Mouse (Mus musculus) liver, adult 2 months (tissue): Measurements from ENCODE around the gene Thbd. TPM values are rescaled to one million over a fixed set of nuclear protein-coding genes. Genes with fewer than 3 reads are reported as not detected.

Experiments used
- DNase-seq: peaks from one replicate; pipeline ENCODE4 v3.0.0-alpha.2; 2011; ENCODE audit warnings: low read depth, low spot score; ENCODE audit errors: extremely low read depth
- H3K27ac ChIP-seq: fragments of 200-500 bp; replicated peaks from 2 replicates; pipeline ENCODE4 v1.5.1; 2012; ENCODE audit warnings: low read depth, mild to moderate bottlenecking, control low read depth, inconsistent platforms, low read length; ENCODE audit not compliant: insufficient read depth
- H3K27me3 ChIP-seq: fragments of 200-500 bp; 2 replicates; pipeline ENCODE4 v1.6.1; 2012; ENCODE audit warnings: mild to moderate bottlenecking, moderate library complexity, low read length, inconsistent platforms; ENCODE audit not compliant: control insufficient read depth, insufficient read depth
- H3K36me3 ChIP-seq: fragments of 200-500 bp; 2 replicates; pipeline ENCODE4 v1.6.1; 2012; ENCODE audit warnings: low read length, inconsistent platforms; ENCODE audit not compliant: control insufficient read depth, insufficient read depth
- H3K4me1 ChIP-seq: fragments of 200-500 bp; 2 replicates; pipeline ENCODE4 v1.6.1; 2011; ENCODE audit warnings: low read length; ENCODE audit not compliant: control insufficient read depth, insufficient read depth
- H3K4me3 ChIP-seq: fragments of 200-500 bp; 2 replicates; pipeline ENCODE4 v1.5.1; 2011; ENCODE audit warnings: low read depth, mild to moderate bottlenecking, control low read depth, low read length, moderate library complexity; ENCODE audit not compliant: insufficient read depth
- H3K79me2 ChIP-seq: fragments of 200-500 bp; 2 replicates; pipeline ENCODE4 v1.6.1; 2012; ENCODE audit warnings: inconsistent platforms, mild to moderate bottlenecking, low read length, moderate library complexity; ENCODE audit not compliant: control insufficient read depth, insufficient read depth
- H3K9ac ChIP-seq: fragments of 200-500 bp; 2 replicates; pipeline ENCODE4 v1.6.1; 2012; ENCODE audit warnings: low read depth, mild to moderate bottlenecking, control low read depth, inconsistent platforms, low read length
- CTCF ChIP-seq: fragments of 200-500 bp; IDR thresholded peaks from 2 replicates; pipeline ENCODE4 v1.5.1; 2011; ENCODE audit warnings: low read depth, low read length, control low read depth
- POLR2A ChIP-seq: fragments of 200-500 bp; IDR thresholded peaks from 2 replicates; pipeline ENCODE4 v1.6.1; 2011; ENCODE audit warnings: low read length, control low read depth; ENCODE audit not compliant: insufficient read depth; ENCODE audit errors: extremely low read depth
- WGBS: fragments of 180-500 bp; shearing (Covaris S2); methylation state at CpG from one replicate; pipeline ENCODE4 v1.1.7; 2018; 5-methylcytosine and 5-hydroxymethylcytosine counted together
- polyA plus RNA-seq: library from polyadenylated mRNA; depleted of rRNA; stranded (reverse); fragments of >200 nt; gene quantifications from 2 replicates; pipeline ENCODE4 v1.2.3, GENCODE M21; 2012
- total RNA-seq: library from RNA; depleted of rRNA; stranded (reverse); fragments of >200 nt; gene quantifications from 2 replicates; pipeline ENCODE4 v1.2.3, GENCODE M21; 2014

Gene Thbd
- total and polyA plus RNA-seq, 2 experiments, result 2.0 to 2.3 TPM

- DNase-seq, result no peak
- H3K4me3 ChIP-seq, result no peak overlapping the region
- TF ChIP-seq CTCF (no peak), POLR2A (no peak)
- 41% methylated on average over 1 of the region's 1 CpGs for WGBS
- no peak overlapping the region for H3K27ac ChIP-seq
- no peaks in the 10 kb centered on the region for H3K36me3 ChIP-seq
- H3K4me1 ChIP-seq, result no peaks in the 10 kb centered on the region
- no peak overlapping the region for H3K9ac ChIP-seq
- H3K27me3 ChIP-seq, result no peaks in the 10 kb centered on the region
- H3K79me2 ChIP-seq, result no peaks in the 10 kb centered on the region
These were observed 13.1 kb upstream of the Thbd start for GRCm38 (mm10) chr2:148421112-148421511.

GRCm38 (mm10) chr2:148419776-148420175, 11.8 kb upstream of the Thbd start:
- TF ChIP-seq POLR2A (no peak), CTCF (no peak)
- Histone ChIP-seq H3K79me2 (no peaks in the 10 kb centered on the region), H3K27ac (no peak overlapping the region), H3K9ac (no peak overlapping the region), H3K4me1 (no peaks in the 10 kb centered on the region), H3K4me3 (no peak overlapping the region), H3K27me3 (no peaks in the 10 kb centered on the region), H3K36me3 (no peaks in the 10 kb centered on the region)
- DNase-seq, result no peak
- 89% methylated on average over 2 of the region's 2 CpGs for WGBS

- no peaks in the 10 kb centered on the region for H3K4me1 ChIP-seq
- no peak overlapping the region for H3K4me3 ChIP-seq
- no peaks in the 10 kb centered on the region for H3K36me3 ChIP-seq
- TF ChIP-seq CTCF, result no peak
- TF ChIP-seq POLR2A, result no peak
- no peaks in the 10 kb centered on the region for H3K27me3 ChIP-seq
- 56% methylated on average over 3 of the region's 3 CpGs for WGBS
- H3K9ac ChIP-seq, result no peak overlapping the region
- no peak overlapping the region for H3K27ac ChIP-seq
- H3K79me2 ChIP-seq, result no peaks in the 10 kb centered on the region
- DNase-seq, result no peak
These were observed 11.2 kb upstream of the Thbd start for GRCm38 (mm10) chr2:148419151-148419550.

GRCm38 (mm10) chr2:148409821-148410220, 1.8 kb upstream of the Thbd start:
- TF ChIP-seq CTCF, result no peak
- no peak for TF ChIP-seq POLR2A
- Histone ChIP-seq H3K79me2 (no peaks in the 10 kb centered on the region), H3K27me3 (no peaks in the 10 kb centered on the region), H3K27ac (no peak overlapping the region), H3K4me1 (no peaks in the 10 kb centered on the region), H3K36me3 (no peaks in the 10 kb centered on the region), H3K9ac (no peak overlapping the region), H3K4me3 (no peak overlapping the region)
- WGBS, result 65% methylated on average over 1 of the region's 1 CpGs
- no peak for DNase-seq

DNA sequence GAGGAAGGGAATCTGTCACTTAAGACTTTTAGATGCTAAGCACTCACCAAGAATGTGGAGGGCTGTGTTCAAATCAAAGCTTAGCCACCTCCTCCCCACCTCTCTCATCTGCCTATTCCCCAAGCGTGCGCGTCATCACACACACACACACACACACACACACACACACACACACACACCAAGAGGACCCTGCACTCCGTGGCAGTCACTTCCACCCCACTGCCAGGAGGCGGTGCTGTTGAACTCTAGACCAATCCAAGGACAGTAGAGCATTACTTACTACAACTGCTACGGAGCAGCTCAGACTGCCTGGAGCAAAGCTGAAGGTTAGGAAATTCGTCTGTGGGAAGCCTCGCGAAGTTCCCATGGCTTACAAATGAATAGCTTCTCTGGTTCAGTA, 1.2 kb upstream of the Thbd start:
- H3K79me2 ChIP-seq, result no peaks in the 10 kb centered on the region
- no peak overlapping the region for H3K4me3 ChIP-seq
- H3K4me1 ChIP-seq, result no peaks in the 10 kb centered on the region
- TF ChIP-seq POLR2A (no peak), CTCF (peak; percentile 92)
- no peaks in the 10 kb centered on the region for H3K36me3 ChIP-seq
- 18% methylated on average over 9 of the region's 9 CpGs for WGBS
- H3K27ac ChIP-seq, result no peak overlapping the region
- H3K27me3 ChIP-seq, result no peaks in the 10 kb centered on the region
- DNase-seq, result peak; percentile 51
- no peak overlapping the region for H3K9ac ChIP-seq

DNA sequence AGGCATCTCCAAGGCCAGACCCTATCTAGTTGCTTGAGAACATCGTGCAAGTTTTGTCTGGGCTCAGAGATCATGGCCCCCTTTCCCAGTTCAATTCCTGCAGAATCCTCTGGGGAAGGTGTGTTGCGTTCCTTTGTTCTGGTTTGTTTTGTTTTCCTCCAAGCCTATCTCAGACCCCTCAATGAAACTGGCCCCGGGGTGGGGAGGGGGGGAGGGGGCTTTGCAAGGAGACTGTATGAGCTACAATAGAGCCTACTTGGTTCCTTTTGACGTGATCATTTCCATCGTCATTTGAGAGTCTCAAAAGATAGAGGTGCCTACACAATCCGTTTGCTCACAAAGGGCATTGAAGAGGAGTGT, 753 bp upstream of the Thbd start:
- TF ChIP-seq CTCF (no peak), POLR2A (no peak)
- Histone ChIP-seq H3K9ac (no peak overlapping the region; the same call in 1 of the 2 replicates), H3K4me3 (no peak overlapping the region), H3K79me2 (no peaks in the 10 kb centered on the region), H3K27me3 (no peaks in the 10 kb centered on the region), H3K27ac (no peak overlapping the region), H3K36me3 (no peaks in the 10 kb centered on the region), H3K4me1 (no peaks in the 10 kb centered on the region)
- no peak for DNase-seq
- WGBS, result 16% methylated on average over 6 of the region's 6 CpGs
